Mouse (Mus musculus): ENCODE measurements around the gene Fbxl8.

- no peak for TF ChIP-seq CTCF (IDR thresholded peaks at IDR 0.05; ENCODE audit: control insufficient read depth, insufficient read depth, insufficient read length)
- no peak for TF ChIP-seq MYOG (IDR thresholded peaks at IDR 0.05; ENCODE audit: control insufficient read depth, extremely low read depth, insufficient read length)
- TF ChIP-seq CEBPB (IDR thresholded peaks at IDR 0.05; ENCODE audit: low read depth) = no peak
Observed at GRCm38 (mm10) chr8:105280567-105280966, 16.1 kb downstream of the Fbxl8 start.
